10 mouse cellular contexts compared by ENCODE assay signal in genomic region chr2:58156495-58157392, GRCm38 (mm10). TPM values are rescaled to one million over a fixed set of nuclear protein-coding genes. Genes with fewer than 3 reads are reported as not detected.
DNase-seq lines count a peak whose midpoint lies in the region; ATAC-seq and TF ChIP-seq lines count a peak whose summit lies in the region.
"Had no signal": no experiment of that assay in that cellular context is flagged by ENCODE, and none has a peak within 500 bp of the region (broad histone marks: within the 10 kb centered on the region; RNA-seq: fewer than 3 reads in every experiment).

No protein-coding gene starts in this region.

- TF ChIP-seq POLR2A in bone marrow macrophage, adult 2 months (IDR thresholded peaks at IDR 0.05; ENCODE audit: borderline replicate concordance, low read depth, low read length): no peak

- H3K9ac ChIP-seq in liver, embryonic 13.5 days: no peak overlapping the region; the same call in 1 of the 2 replicates
- H3K9ac ChIP-seq: embryonic facial prominence, embryonic 13.5 days; midbrain, embryonic 12.5 days had no signal

- no peak overlapping the region for H3K4me3 ChIP-seq in bone marrow macrophage, adult 2 months (ENCODE audit: insufficient read depth, low read length)
- H3K4me3 ChIP-seq in liver, embryonic 13.5 days (replicated peaks): peak overlapping the region; percentile 46
- H3K4me3 ChIP-seq: embryonic facial prominence, embryonic 13.5 days; left cerebral cortex, adult 2 months; midbrain, embryonic 12.5 days had no signal

- 52% methylated on average over 5 of the region's 5 CpGs for WGBS in liver, embryonic 13.5 days (ENCODE audit: insufficient replicate concordance)

- ATAC-seq in liver, embryonic 13.5 days (ENCODE audit: low read depth): no peak

- H3K36me3 ChIP-seq in liver, embryonic 13.5 days: no peaks in the 10 kb centered on the region
- H3K36me3 ChIP-seq: embryonic facial prominence, embryonic 13.5 days; midbrain, embryonic 12.5 days had no signal

- peak overlapping the region; percentile 60 for H3K4me2 ChIP-seq in liver, embryonic 13.5 days
- H3K4me2 ChIP-seq: embryonic facial prominence, embryonic 13.5 days; midbrain, embryonic 12.5 days had no signal

- peak; percentile 94 for DNase-seq in CD4-positive helper T cell, adult 2 months (ENCODE audit: low read depth, low spot score)
- no peak for DNase-seq in liver, embryonic 13.5 days
- peak; percentile 38 for DNase-seq in skeletal muscle tissue, adult 2 months (ENCODE audit: low read depth, low spot score)
- no peak for DNase-seq in layer of hippocampus, postnatal 25 days (ENCODE audit: extremely low spot score in 1 of 2, low spot score in 1 of 2)
- DNase-seq in layer of hippocampus, adult 11-12 months (ENCODE audit: low spot score): no peak
- no peak for DNase-seq in left cerebral cortex, adult 18-20 months (ENCODE audit: low spot score in 2 of 2)

- peaks cover 21% of the 10 kb centered on the region for H3K4me1 ChIP-seq in bone marrow macrophage, adult 2 months (ENCODE audit: control insufficient read depth, insufficient read depth, low read length)
- H3K4me1 ChIP-seq in liver, embryonic 13.5 days (replicated peaks): peaks cover 26% of the 10 kb centered on the region
- H3K4me1 ChIP-seq: midbrain, embryonic 12.5 days had no signal

- no peak for TF ChIP-seq CTCF in bone marrow macrophage, adult 2 months (IDR thresholded peaks at IDR 0.05; ENCODE audit: low read depth, low read length)

- no peaks in the 10 kb centered on the region for H3K9me3 ChIP-seq in liver, embryonic 13.5 days (replicated peaks)
- H3K9me3 ChIP-seq: embryonic facial prominence, embryonic 13.5 days; midbrain, embryonic 12.5 days had no signal

- H3K27ac ChIP-seq in bone marrow macrophage, adult 2 months (ENCODE audit: insufficient read depth, low read depth, low read length): peak overlapping the region; percentile 38
- H3K27ac ChIP-seq in liver, embryonic 13.5 days: no peak overlapping the region
- H3K27ac ChIP-seq: embryonic facial prominence, embryonic 13.5 days; left cerebral cortex, adult 2 months; midbrain, embryonic 12.5 days had no signal

- H3K27me3 ChIP-seq in liver, embryonic 13.5 days: no peaks in the 10 kb centered on the region
- H3K27me3 ChIP-seq: embryonic facial prominence, embryonic 13.5 days; midbrain, embryonic 12.5 days had no signal

RNA-seq across cellular contexts. Expression of gene Cytip, which starts 38.6 kb away (rescaled TPM):
- 42.8 and 54.7 TPM in 2 replicates for polyA plus RNA-seq in bone marrow macrophage, adult 2 months (2012; ENCODE audit: insufficient read depth, insufficient read length, missing spikeins)
- polyA plus RNA-seq in liver, embryonic 13.5 days (2015; fragmentation: Nextera tagmentation; extraction: Ambion mirVana): 1.6 and 2.5 TPM in 2 replicates
- not detected for total RNA-seq in layer of hippocampus, postnatal 25 days (2021)
- total RNA-seq in left cerebral cortex, adult 18-20 months (2021): under 1 TPM; 0.21 to 0.37 TPM

Comparison
In these comparisons a context has a peak if more than half of its experiments do, and no peak if none do; other contexts are left out.
1. DNase-seq: peak in CD4-positive helper T cell, adult 2 months (single experiment) and skeletal muscle tissue, adult 2 months (single experiment); none in liver, embryonic 13.5 days (single experiment), layer of hippocampus, postnatal 25 days (0 of 2), layer of hippocampus, adult 11-12 months (single experiment) and left cerebral cortex, adult 18-20 months (0 of 2).